Mouse (Mus musculus) heart, embryonic 14.5 days (tissue): Measurements from ENCODE around the gene Amt. TPM values are rescaled to one million over a fixed set of nuclear protein-coding genes. Genes with fewer than 3 reads are reported as not detected.
"Not testable (repeated sequence)": the region's sequence is repeated elsewhere in the genome, so short reads cannot be mapped to it uniquely, and the experiment has no call there.

Experiments used
- ATAC-seq: fragments of 200-750 bp; cut with Nextera tagmentation; 2 replicates; pipeline ENCODE4 v1.8.0; 2017; ENCODE audit warnings: low read depth, moderate TSS enrichment; ENCODE audit not compliant: insufficient number of reproducible peaks, insufficient read depth, low FRiP score
- H3K27ac ChIP-seq, 2 experiments: fragments of 200-500 bp in 1 of 2; fragments of 300-500 bp in 1 of 2; sonication (generic) in 1 of 2; replicated peaks in 1 of 2; 2 replicates each; pipeline ENCODE4 v1.5.1; 2012 to 2014; ENCODE audit warnings: low read depth in 2 of 2, low read length in 2 of 2, control low read depth in 1 of 2, mild to moderate bottlenecking in 1 of 2, mixed read lengths in 1 of 2; ENCODE audit not compliant: control insufficient read depth in 1 of 2, insufficient read depth in 1 of 2
- H3K27me3 ChIP-seq: fragments of 300-500 bp; sonication (generic); 2 replicates; pipeline ENCODE4 v1.6.1; 2014; ENCODE audit warnings: mild to moderate bottlenecking, low read length, control low read depth; ENCODE audit not compliant: control insufficient read depth, insufficient read depth
- H3K36me3 ChIP-seq: fragments of 300-500 bp; sonication (generic); 2 replicates; pipeline ENCODE4 v1.6.1; 2014; ENCODE audit warnings: mild to moderate bottlenecking, control low read depth, low read length, mixed read lengths; ENCODE audit not compliant: control insufficient read depth, insufficient read depth
- H3K4me1 ChIP-seq, 2 experiments: fragments of 200-500 bp in 1 of 2; fragments of 300-500 bp in 1 of 2; sonication (generic) in 1 of 2; 2 replicates each; pipeline ENCODE4 v1.6.1; 2012 to 2014; ENCODE audit warnings: low read length in 2 of 2, control low read depth in 1 of 2, mixed read lengths in 1 of 2; ENCODE audit not compliant: control insufficient read depth in 2 of 2, insufficient read depth in 2 of 2
- H3K4me2 ChIP-seq: fragments of 300-500 bp; sonication (generic); 2 replicates; pipeline ENCODE4 v1.6.1; 2014; ENCODE audit warnings: mild to moderate bottlenecking, low read length
- H3K4me3 ChIP-seq, 2 experiments: fragments of 200-500 bp in 1 of 2; fragments of 300-500 bp in 1 of 2; sonication (generic) in 1 of 2; 2 replicates each; pipeline ENCODE4 v1.5.1; 2012 to 2014; ENCODE audit warnings: low read length in 2 of 2, mild to moderate bottlenecking in 2 of 2, control low read depth in 1 of 2, low read depth in 1 of 2, moderate library complexity in 1 of 2; ENCODE audit not compliant: control insufficient read depth in 1 of 2, insufficient read depth in 1 of 2
- H3K9ac ChIP-seq: fragments of 300-500 bp; sonication (generic); 2 replicates; pipeline ENCODE4 v1.6.1; 2014; ENCODE audit warnings: mild to moderate bottlenecking, low read length
- H3K9me3 ChIP-seq: fragments of 300-500 bp; sonication (generic); 2 replicates; pipeline ENCODE4 v1.6.1; 2016; ENCODE audit warnings: low read length, control low read depth; ENCODE audit not compliant: control insufficient read depth
- WGBS: fragments of 180-500 bp; shearing (Covaris S2); extraction: QIAGEN DNeasy Blood & Tissue Kit; methylation state at CpG from one replicate; pipeline ENCODE4 v1.1.7; 2014; 5-methylcytosine and 5-hydroxymethylcytosine counted together
- polyA plus RNA-seq: library from polyadenylated mRNA; unstranded; fragments of >200 nt; fragmentation: Nextera tagmentation; extraction: Ambion mirVana; gene quantifications from 2 replicates; pipeline ENCODE4 v1.2.1, GENCODE M21; 2014

Gene Amt
- polyA plus RNA-seq, 1 experiment from 2014 or later: 10.4 TPM

DNA sequence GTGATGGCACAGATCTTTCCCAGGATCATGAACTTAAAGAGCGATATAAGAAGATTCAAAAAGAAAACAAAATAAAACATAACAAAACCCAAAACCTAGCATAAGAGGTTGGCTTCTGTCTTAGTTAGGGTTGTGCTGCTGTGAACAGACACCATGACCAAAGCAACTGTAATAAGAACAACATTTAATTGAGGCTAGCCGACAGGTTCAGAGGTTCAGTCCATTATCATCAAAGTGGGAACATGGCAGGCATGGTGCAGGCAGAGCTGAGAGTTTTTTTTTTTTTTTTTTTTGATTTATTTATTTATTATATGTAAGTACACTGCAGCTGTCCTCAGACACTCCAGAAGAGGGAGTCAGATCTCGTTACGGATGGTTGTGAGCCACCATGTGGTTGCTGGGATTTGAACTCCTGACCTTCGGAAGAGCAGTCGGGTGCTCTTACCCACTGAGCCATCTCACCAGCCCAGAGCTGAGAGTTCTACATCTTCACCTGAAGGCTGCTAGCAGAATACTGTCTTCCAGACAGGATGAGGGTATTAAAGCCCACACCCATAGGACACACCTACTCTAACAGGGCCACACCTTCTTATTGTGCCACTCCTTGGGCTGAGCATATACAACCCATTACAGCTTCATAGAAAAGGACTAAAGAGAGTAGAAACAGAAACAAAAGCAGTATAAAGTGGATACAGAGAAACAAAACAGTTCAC lies 9.0 kb upstream of the Amt start:
- not testable (repeated sequence) for H3K36me3 ChIP-seq, H3K9me3 ChIP-seq, H3K4me1 ChIP-seq, ATAC-seq, H3K4me2 ChIP-seq, H3K27me3 ChIP-seq, H3K9ac ChIP-seq, H3K4me3 ChIP-seq, H3K27ac ChIP-seq
- WGBS: 83% methylated on average over 4 of the region's 6 CpGs

DNA sequence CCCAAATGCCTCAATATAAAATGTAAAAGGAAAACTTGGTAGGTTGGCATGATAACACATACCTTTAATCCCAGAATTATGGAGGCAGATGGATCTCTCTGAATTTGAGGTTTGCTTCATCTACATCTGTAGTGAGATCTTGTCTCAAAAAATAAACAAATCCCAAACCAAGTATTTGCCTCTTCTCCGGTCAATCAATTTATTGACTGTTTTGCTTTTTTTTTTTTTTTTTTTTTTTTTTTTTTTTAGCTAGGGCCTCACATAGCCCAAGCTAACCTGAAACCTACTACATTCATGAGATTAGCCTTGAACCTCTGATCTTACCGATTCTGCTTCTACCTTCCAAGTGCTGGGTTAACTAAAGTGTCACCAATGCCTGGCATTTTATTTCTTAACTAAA lies 7.3 kb upstream of the Amt start:
- no peak overlapping the region for H3K4me3 ChIP-seq
- no peak overlapping the region for H3K27ac ChIP-seq
- H3K4me1 ChIP-seq: peaks cover 0 to 5% of the 10 kb centered on the region in 2 experiments; a peak in 1 of 4 replicates
- ATAC-seq: no peak
- H3K4me2 ChIP-seq: peak overlapping the region; percentile 74
- no peaks in the 10 kb centered on the region for H3K27me3 ChIP-seq
- WGBS: 65% methylated on average over 2 of the region's 2 CpGs
- H3K9me3 ChIP-seq: no peaks in the 10 kb centered on the region
- peaks cover 5% of the 10 kb centered on the region for H3K36me3 ChIP-seq
- peak overlapping the region; percentile 79 for H3K9ac ChIP-seq

DNA sequence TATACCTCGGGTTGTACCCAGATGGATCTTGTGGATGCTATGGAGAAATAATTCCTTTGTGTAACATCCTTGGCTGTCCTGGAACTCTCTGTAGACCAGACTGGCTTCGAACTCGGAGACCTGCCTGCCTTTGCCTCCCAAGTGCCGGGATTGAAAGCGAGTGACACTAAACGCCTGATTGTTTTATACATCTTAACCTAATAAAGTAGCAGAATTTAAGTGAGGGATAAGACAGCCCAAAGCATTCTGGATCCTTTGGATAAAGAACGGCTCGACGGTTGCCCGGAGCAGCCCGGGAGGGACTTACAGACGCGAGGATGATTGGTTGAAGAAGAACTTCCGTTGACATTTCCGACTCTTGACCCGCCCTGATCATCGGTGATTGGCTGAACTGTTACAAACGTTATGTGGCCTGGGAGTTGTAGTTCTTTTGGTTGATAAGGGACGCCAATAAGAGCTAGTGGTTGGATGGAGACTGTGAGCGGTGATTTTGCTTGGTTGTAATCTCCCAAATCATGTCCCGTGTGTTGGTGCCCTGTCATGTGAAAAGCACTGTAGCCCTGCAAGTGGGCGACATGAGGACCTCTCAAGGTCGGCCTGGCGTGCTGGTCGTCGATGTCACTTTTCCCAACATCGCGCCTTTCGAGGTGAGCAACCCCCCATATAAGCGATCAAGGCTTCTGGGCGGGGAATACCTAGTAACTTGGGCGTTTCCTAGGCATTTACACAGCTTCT lies 6.5 kb upstream of the Amt start, which contains the start of gene Nicn1:
Gene Nicn1, plus strand, starts transcription at position 414 of the 735 bp plus-strand sequence.
- under 1% methylated on average over 32 of the region's 32 CpGs for WGBS
- H3K4me1 ChIP-seq: peaks cover 0 to 5% of the 10 kb centered on the region in 2 experiments; a peak in 1 of 4 replicates
- peak; percentile 95 for ATAC-seq
- peak within 1 kb of the TSS; percentile 80 to 82 for H3K27ac ChIP-seq
- peak within 1 kb of the TSS; percentile 74 for H3K4me2 ChIP-seq
- H3K27me3 ChIP-seq: no peaks in the 10 kb centered on the region
- peak within 1 kb of the TSS; percentile 48 to 83 for H3K4me3 ChIP-seq
- H3K36me3 ChIP-seq: peaks cover 13% of the 10 kb centered on the region
- H3K9ac ChIP-seq: peak within 1 kb of the TSS; percentile 79
- H3K9me3 ChIP-seq: no peaks in the 10 kb centered on the region

DNA sequence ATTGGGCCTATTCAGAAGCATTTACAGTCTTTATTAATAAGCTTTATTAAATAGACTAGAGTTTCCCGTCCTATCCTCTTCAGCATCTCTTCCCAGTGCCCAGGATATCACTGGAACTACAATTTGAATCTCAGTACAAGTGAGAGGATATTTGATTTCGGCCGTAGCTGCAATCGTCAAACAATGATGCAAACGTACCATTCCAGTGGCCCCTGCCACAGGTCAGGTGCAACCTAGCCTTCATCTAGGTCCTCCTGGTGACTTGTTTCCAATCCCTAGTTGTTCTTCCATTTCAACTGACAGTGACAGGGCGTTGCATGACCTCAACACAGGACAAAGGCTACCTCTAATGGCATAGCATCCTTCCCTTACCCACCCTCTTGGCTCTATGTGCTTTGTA lies 5.9 kb upstream of the Amt start:
- WGBS: 39% methylated on average over 6 of the region's 6 CpGs
- ATAC-seq: no peak
- Histone ChIP-seq H3K4me3 (peak overlapping the region; percentile 48 to 83), H3K9me3 (no peaks in the 10 kb centered on the region), H3K9ac (peak overlapping the region; percentile 63), H3K4me1 (peaks cover 0 to 5% of the 10 kb centered on the region in 2 experiments; a peak in 1 of 4 replicates), H3K27me3 (no peaks in the 10 kb centered on the region), H3K27ac (0 out of 4 replicates have a peak overlapping the region, but pooled peaks of 1 of the 2 experiments have one; percentile 15), H3K4me2 (peak overlapping the region; percentile 74), H3K36me3 (peaks cover 19% of the 10 kb centered on the region)

DNA sequence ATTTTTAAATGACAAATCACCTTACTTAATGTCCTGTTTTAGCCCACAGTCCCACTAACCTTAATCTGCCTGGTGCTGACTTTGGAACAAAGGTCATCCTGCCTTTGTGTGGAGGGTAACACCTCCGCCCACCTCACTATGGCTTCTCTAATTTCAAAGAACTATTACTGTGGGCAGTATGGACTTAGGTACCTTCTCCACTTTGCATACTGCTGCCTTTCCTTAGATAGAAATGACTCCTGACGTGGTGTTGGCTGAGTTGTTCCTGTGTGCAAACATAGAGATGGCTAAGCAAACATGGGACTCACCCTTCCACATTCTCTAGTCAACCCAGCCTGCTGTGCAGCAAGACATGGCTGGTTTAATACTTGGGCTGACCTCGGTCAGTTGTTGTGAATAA lies 5.2 kb downstream of the Amt start:
- no peak overlapping the region for H3K9ac ChIP-seq
- no peaks in the 10 kb centered on the region for H3K9me3 ChIP-seq
- H3K27me3 ChIP-seq: no peaks in the 10 kb centered on the region
- H3K4me2 ChIP-seq: no peak overlapping the region
- H3K36me3 ChIP-seq: peaks cover 37% of the 10 kb centered on the region
- 83% methylated on average over 3 of the region's 3 CpGs for WGBS
- H3K4me1 ChIP-seq: peaks cover 7 to 19% of the 10 kb centered on the region in 2 experiments
- no peak overlapping the region for H3K27ac ChIP-seq
- no peak for ATAC-seq
- H3K4me3 ChIP-seq: no peak overlapping the region

DNA sequence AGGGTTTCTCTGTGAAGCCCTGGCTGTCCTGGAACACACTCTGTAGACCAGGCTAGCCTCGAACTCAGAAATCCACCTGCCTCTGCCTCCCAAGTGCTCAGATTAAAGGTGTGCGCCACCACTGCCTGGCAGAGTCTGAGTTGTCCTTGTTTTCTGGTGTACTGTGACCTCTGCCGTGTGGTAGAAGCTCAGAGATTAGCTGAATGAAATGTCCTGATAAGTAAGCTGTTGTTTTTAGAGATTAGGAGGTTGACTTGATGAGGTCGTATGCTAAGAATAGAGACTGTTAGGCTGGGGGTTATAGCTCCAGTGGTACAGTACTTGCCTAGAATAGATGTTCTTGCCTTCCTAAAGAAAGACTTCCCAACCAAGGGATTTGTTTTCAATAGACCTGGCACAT lies 8.1 kb downstream of the Amt start:
- Histone ChIP-seq H3K36me3 (peaks cover 32% of the 10 kb centered on the region), H3K9me3 (no peaks in the 10 kb centered on the region), H3K4me1 (peaks cover 4 to 37% of the 10 kb centered on the region in 2 experiments), H3K27ac (peak overlapping the region; percentile 91 to 100), H3K4me2 (peak overlapping the region; percentile 95), H3K4me3 (peak overlapping the region; percentile 94 to 98; a peak in 3 of 4 replicates), H3K9ac (peak overlapping the region; percentile 97), H3K27me3 (no peaks in the 10 kb centered on the region)
- WGBS: 20% methylated on average over 4 of the region's 4 CpGs
- no peak for ATAC-seq

DNA sequence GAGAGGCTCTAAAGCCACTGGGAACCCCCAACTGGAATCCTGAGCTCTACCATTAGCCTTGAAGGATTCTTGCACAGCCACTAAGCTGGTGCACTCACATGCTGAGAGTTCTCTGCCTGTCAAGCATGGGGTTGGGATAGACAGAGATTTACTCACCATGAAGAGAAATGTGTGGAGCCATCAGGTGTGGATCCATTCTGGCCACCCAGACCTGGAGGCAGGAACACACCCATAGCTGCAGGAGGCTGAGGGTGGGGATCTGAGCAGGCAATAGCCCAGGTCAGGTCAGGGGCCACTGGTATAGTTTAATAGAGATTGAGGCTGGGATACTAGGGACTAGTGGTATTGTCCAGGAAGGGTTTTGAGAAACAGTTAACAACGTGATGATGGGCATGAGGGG lies 8.5 kb downstream of the Amt start:
- 5% methylated on average over 1 of the region's 1 CpGs for WGBS
- peak overlapping the region; percentile 91 to 100 for H3K27ac ChIP-seq
- ATAC-seq: no peak
- peak overlapping the region; percentile 97 for H3K9ac ChIP-seq
- H3K4me2 ChIP-seq: peak overlapping the region; percentile 95
- H3K36me3 ChIP-seq: peaks cover 32% of the 10 kb centered on the region
- H3K4me1 ChIP-seq: peaks cover 4 to 38% of the 10 kb centered on the region in 2 experiments
- H3K27me3 ChIP-seq: no peaks in the 10 kb centered on the region
- no peaks in the 10 kb centered on the region for H3K9me3 ChIP-seq
- peak overlapping the region; percentile 94 to 98 for H3K4me3 ChIP-seq
